Mouse (Mus musculus): ENCODE results near the gene Dydc1.
"Not testable (repeated sequence)": the region's sequence is repeated elsewhere in the genome, so short reads cannot be mapped to it uniquely, and the experiment has no call there.

The Dydc1 gene

GRCm38 (mm10) chr14:41072229-41072943 is at the start of gene Dydc1:
Gene Dydc1, plus strand, starts transcription at chr14:41072911.
- in situ Hi-C loops (cut with MboI, MseI), result no loop called here

GRCm38 (mm10) chr14:41025087-41025486 is 47.6 kb upstream of the Dydc1 start:
- in situ Hi-C loops (cut with MboI, MseI), result loop anchor here (5.0 kb wide), 2 partner anchors 48 to 113 kb away; no protein-coding TSS in a partner anchor

- in situ Hi-C loops (cut with MboI, MseI), result loop anchor here (5.0 kb wide), 2 partner anchors 48 to 113 kb away; no protein-coding TSS in a partner anchor
These were observed 47.0 kb upstream of the Dydc1 start for GRCm38 (mm10) chr14:41025594-41026284.

- in situ Hi-C loops (cut with MboI, MseI), result loop anchor here (5.0 kb wide), 2 partner anchors 52 to 117 kb away; no protein-coding TSS in a partner anchor
These were observed 43.4 kb upstream of the Dydc1 start for GRCm38 (mm10) chr14:41029303-41029702.

GRCm38 (mm10) chr14:41030989-41031513 is 41.7 kb upstream of the Dydc1 start:
- in situ Hi-C loops (cut with MboI, MseI), result loop anchor here (10.0 kb wide), 1 partner anchor 236 kb away; no protein-coding TSS in a partner anchor

- in situ Hi-C loops (cut with MboI, MseI), result loop anchor here (10.0 kb wide), 1 partner anchor 239 kb away; no protein-coding TSS in a partner anchor
These were observed 39.3 kb upstream of the Dydc1 start for GRCm38 (mm10) chr14:41033135-41034110.

GRCm38 (mm10) chr14:41035146-41035798 is 37.4 kb upstream of the Dydc1 start:
- in situ Hi-C loops (cut with MboI, MseI), result loop anchor here (10.0 kb wide), 1 partner anchor 240 kb away; no protein-coding TSS in a partner anchor

GRCm38 (mm10) chr14:41047402-41047801 is 25.3 kb upstream of the Dydc1 start:
- in situ Hi-C loops (cut with MboI, MseI), result no loop called here

- in situ Hi-C loops (cut with MboI, MseI), result no loop called here
These were observed 22.2 kb upstream of the Dydc1 start for GRCm38 (mm10) chr14:41050471-41050870.

- in situ Hi-C loops (cut with MboI, MseI), result no loop called here
These were observed 20.2 kb upstream of the Dydc1 start for GRCm38 (mm10) chr14:41052481-41052880.

GRCm38 (mm10) chr14:41053190-41053589 is 19.5 kb upstream of the Dydc1 start:
- in situ Hi-C loops (cut with MboI, MseI), result not testable (repeated sequence)

GRCm38 (mm10) chr14:41065168-41065567 is 7.5 kb upstream of the Dydc1 start:
- in situ Hi-C loops (cut with MboI, MseI), result no loop called here

- in situ Hi-C loops (cut with MboI, MseI), result no loop called here
These were observed 6.3 kb upstream of the Dydc1 start for GRCm38 (mm10) chr14:41066416-41066815.

- in situ Hi-C loops (cut with MboI, MseI), result no loop called here
These were observed 3.6 kb upstream of the Dydc1 start, which contains the start of gene Dydc2 for GRCm38 (mm10) chr14:41069108-41069507. Gene Dydc2, minus strand, starts transcription at chr14:41069208.

- in situ Hi-C loops (cut with MboI, MseI), result no loop called here
These were observed 2.4 kb upstream of the Dydc1 start for GRCm38 (mm10) chr14:41070343-41070742.

- in situ Hi-C loops (cut with MboI, MseI), result no loop called here
These were observed 199 bp downstream of the Dydc1 start for GRCm38 (mm10) chr14:41072944-41073275.

GRCm38 (mm10) chr14:41082408-41082807 is 9.7 kb downstream of the Dydc1 start:
- in situ Hi-C loops (cut with MboI, MseI), result no loop called here

GRCm38 (mm10) chr14:41087509-41087908 is 14.8 kb downstream of the Dydc1 start:
- in situ Hi-C loops (cut with MboI, MseI), result no loop called here

- in situ Hi-C loops (cut with MboI, MseI), result no loop called here
These were observed 18.1 kb downstream of the Dydc1 start for GRCm38 (mm10) chr14:41090777-41091176.

- in situ Hi-C loops (cut with MboI, MseI), result no loop called here
These were observed 21.4 kb downstream of the Dydc1 start for GRCm38 (mm10) chr14:41094114-41094513.

All from T-helper 1 cell (primary cell).